Mouse (Mus musculus) cortical plate, adult 2 months (tissue): ENCODE measurements around the gene A930009A15Rik.

Experiments
- CTCF ChIP-seq: fragments of 200-500 bp; IDR thresholded peaks from 2 replicates; pipeline ENCODE4 v1.5.1; 2011; ENCODE audit warnings: mild to moderate bottlenecking, control low read depth, low read length; ENCODE audit not compliant: insufficient read depth; ENCODE audit errors: extremely low read depth
- POLR2A ChIP-seq: fragments of 200-500 bp; IDR thresholded peaks from 2 replicates; pipeline ENCODE4 v1.6.1; 2011; ENCODE audit warnings: mild to moderate bottlenecking, low read length, control low read depth; ENCODE audit not compliant: insufficient read depth; ENCODE audit errors: extremely low read depth

DNA sequence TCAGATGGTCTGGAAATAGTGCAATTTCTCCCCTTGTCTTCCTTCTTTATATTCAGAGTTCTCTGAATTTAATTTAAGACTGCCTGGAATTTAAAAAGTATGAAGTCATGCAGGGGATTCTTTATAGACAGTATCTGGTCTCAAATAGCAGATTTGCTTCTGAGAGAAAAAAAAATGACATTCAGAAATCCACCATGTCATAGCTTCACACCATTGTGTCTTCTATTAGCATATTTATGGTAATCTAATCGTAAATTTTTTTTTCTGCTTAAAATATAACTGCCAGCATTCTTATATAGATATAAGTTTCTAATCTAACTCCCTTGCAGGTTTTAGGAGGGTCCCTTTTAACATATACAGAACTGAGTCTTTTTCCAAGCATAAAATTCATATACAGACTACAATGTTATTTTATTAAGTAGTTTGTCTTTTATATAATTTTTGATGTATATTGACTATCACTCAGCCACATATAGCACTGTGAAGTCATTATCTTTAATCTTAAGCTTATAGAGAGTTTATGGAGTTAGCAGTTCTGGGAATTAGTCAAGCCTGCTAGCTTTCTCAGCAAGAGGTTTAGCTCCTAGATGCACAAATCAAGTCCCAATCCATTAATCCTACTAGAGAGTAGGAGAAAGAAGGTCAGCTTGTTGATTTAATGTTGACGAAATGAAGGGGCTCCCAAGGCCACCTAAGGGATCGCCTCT lies 2.1 kb downstream of the A930009A15Rik start:
- no peak for TF ChIP-seq POLR2A
- no peak for TF ChIP-seq CTCF
